Mouse (Mus musculus): ENCODE measurements around the gene Ccdc153. TPM values are rescaled to one million over a fixed set of nuclear protein-coding genes. Genes with fewer than 3 reads are reported as not detected.

Ccdc153 gene
- total and polyA plus RNA-seq, 3 experiments = not detected

GRCm38 (mm10) chr9:44254508-44255135 is 14.1 kb downstream of the Ccdc153 start:
- no peak overlapping the region for H3K4me2 ChIP-seq (ENCODE audit: insufficient read depth, low read depth, poor library complexity, severe bottlenecking)
- H3K36me3 ChIP-seq (replicated peaks in 1 of 2; ENCODE audit: control insufficient read depth in 1 of 2, insufficient read depth in 1 of 2, low read length in 1 of 2) = peaks cover 16 to 66% of the 10 kb centered on the region in 2 experiments
- no peak overlapping the region for H3K4me3 ChIP-seq (replicated peaks in 1 of 3; ENCODE audit: low read depth in 2 of 3, low read length in 2 of 3, poor library complexity in 1 of 3)
- DNase-seq (ENCODE audit: extremely low read depth) = no peak
- peaks cover 2 to 22% of the 10 kb centered on the region in 2 experiments; a peak in 2 of 4 replicates for H3K4me1 ChIP-seq (ENCODE audit: control insufficient read depth in 1 of 2, insufficient read depth in 2 of 2)
- H3K79me2 ChIP-seq (replicated peaks; ENCODE audit: control insufficient read depth, extremely low read depth, insufficient read depth, poor library complexity, severe bottlenecking) = no peaks in the 10 kb centered on the region
- no peak overlapping the region for H3K27ac ChIP-seq (ENCODE audit: insufficient read depth, low read depth)
- H3K9ac ChIP-seq (ENCODE audit: insufficient read depth, low read depth) = no peak overlapping the region
- in situ Hi-C loops (cut with MboI; ENCODE audit: low pct_ligation_motif_present, low pct_unique_long_range_greater_than_20kb, low sequenced_read_pairs) (no loop called here), dilution Hi-C loops (cut with MboI; ENCODE audit: extremely low pct_ligation_motif_present, extremely low pct_unique_long_range_greater_than_20kb, low sequenced_read_pairs) (no loop called here)
- no peaks in the 10 kb centered on the region for H3K9me3 ChIP-seq (replicated peaks; ENCODE audit: low read length)
- TF ChIP-seq SMC3 (IDR thresholded peaks at IDR 0.05; ENCODE audit: low read depth, low read length) (no peak), RCOR1 (conservative IDR thresholded peaks at IDR 0.05; ENCODE audit: low read depth, low read length) (no peak), HCFC1 (IDR thresholded peaks at IDR 0.05; ENCODE audit: low read depth, low read length) (no peak), ZMIZ1 (IDR thresholded peaks at IDR 0.05; ENCODE audit: low read depth, low read length) (no peak), IRF4 (IDR thresholded peaks at IDR 0.05; ENCODE audit: low read depth, low read length) (no peak), CTCF (conservative IDR thresholded peaks at IDR 0.05 in 1 of 2, IDR thresholded peaks at IDR 0.05 in 1 of 2; ENCODE audit: low read depth in 2 of 2, low read length in 2 of 2) (no peak), USF1 (IDR thresholded peaks at IDR 0.05; ENCODE audit: low read depth, low read length) (no peak), TBP (conservative IDR thresholded peaks at IDR 0.05; ENCODE audit: low read depth, low read length) (no peak), PAX5 (IDR thresholded peaks at IDR 0.05; ENCODE audit: low read length) (no peak), MXI1 (IDR thresholded peaks at IDR 0.05; ENCODE audit: low read depth, low read length) (no peak)
- H3K27me3 ChIP-seq (replicated peaks) = no peaks in the 10 kb centered on the region

GRCm38 (mm10) chr9:44255136-44255521 is 14.7 kb downstream of the Ccdc153 start:
- Histone ChIP-seq H3K79me2 (replicated peaks; ENCODE audit: control insufficient read depth, extremely low read depth, insufficient read depth, poor library complexity, severe bottlenecking) (no peaks in the 10 kb centered on the region), H3K4me1 (ENCODE audit: control insufficient read depth in 1 of 2, insufficient read depth in 2 of 2) (peaks cover 2 to 20% of the 10 kb centered on the region in 2 experiments; a peak in 2 of 4 replicates), H3K9me3 (replicated peaks; ENCODE audit: low read length) (no peaks in the 10 kb centered on the region), H3K9ac (ENCODE audit: insufficient read depth, low read depth) (no peak overlapping the region), H3K27ac (ENCODE audit: insufficient read depth, low read depth) (no peak overlapping the region), H3K4me2 (ENCODE audit: insufficient read depth, low read depth, poor library complexity, severe bottlenecking) (no peak overlapping the region), H3K4me3 (replicated peaks in 1 of 3; ENCODE audit: low read depth in 2 of 3, low read length in 2 of 3, poor library complexity in 1 of 3) (no peak overlapping the region), H3K36me3 (replicated peaks in 1 of 2; ENCODE audit: control insufficient read depth in 1 of 2, insufficient read depth in 1 of 2, low read length in 1 of 2) (peaks cover 16 to 69% of the 10 kb centered on the region in 2 experiments), H3K27me3 (replicated peaks) (no peaks in the 10 kb centered on the region)
- no peak for TF ChIP-seq RAD21 (IDR thresholded peaks at IDR 0.05; ENCODE audit: low read depth, low read length)
- TF ChIP-seq TBP (conservative IDR thresholded peaks at IDR 0.05; ENCODE audit: low read depth, low read length) = no peak
- no peak for DNase-seq (ENCODE audit: extremely low read depth)
- dilution Hi-C loops (cut with MboI; ENCODE audit: extremely low pct_ligation_motif_present, extremely low pct_unique_long_range_greater_than_20kb, low sequenced_read_pairs) = no loop called here
- in situ Hi-C loops (cut with MboI; ENCODE audit: low pct_ligation_motif_present, low pct_unique_long_range_greater_than_20kb, low sequenced_read_pairs) = no loop called here

- no peak overlapping the region for H3K9ac ChIP-seq (ENCODE audit: insufficient read depth, low read depth)
- H3K27me3 ChIP-seq (replicated peaks) = no peaks in the 10 kb centered on the region
- no peaks in the 10 kb centered on the region for H3K9me3 ChIP-seq (replicated peaks; ENCODE audit: low read length)
- in situ Hi-C loops (cut with MboI; ENCODE audit: low pct_ligation_motif_present, low pct_unique_long_range_greater_than_20kb, low sequenced_read_pairs) = no loop called here
- peaks cover 16 to 77% of the 10 kb centered on the region in 2 experiments for H3K36me3 ChIP-seq (replicated peaks in 1 of 2; ENCODE audit: control insufficient read depth in 1 of 2, insufficient read depth in 1 of 2, low read length in 1 of 2)
- no peaks in the 10 kb centered on the region for H3K79me2 ChIP-seq (replicated peaks; ENCODE audit: control insufficient read depth, extremely low read depth, insufficient read depth, poor library complexity, severe bottlenecking)
- H3K4me3 ChIP-seq (replicated peaks in 1 of 3; ENCODE audit: low read depth in 2 of 3, low read length in 2 of 3, poor library complexity in 1 of 3) = no peak overlapping the region
- no peak overlapping the region for H3K4me2 ChIP-seq (ENCODE audit: insufficient read depth, low read depth, poor library complexity, severe bottlenecking)
- dilution Hi-C loops (cut with MboI; ENCODE audit: extremely low pct_ligation_motif_present, extremely low pct_unique_long_range_greater_than_20kb, low sequenced_read_pairs) = no loop called here
- no peak overlapping the region for H3K27ac ChIP-seq (ENCODE audit: insufficient read depth, low read depth)
- H3K4me1 ChIP-seq (ENCODE audit: control insufficient read depth in 1 of 2, insufficient read depth in 2 of 2) = peaks cover 2 to 20% of the 10 kb centered on the region in 2 experiments; a peak in 2 of 4 replicates
- TF ChIP-seq NRF1 (IDR thresholded peaks at IDR 0.05; ENCODE audit: low read depth, low read length) = no peak
- TF ChIP-seq EP300 (IDR thresholded peaks at IDR 0.05; ENCODE audit: low read length) = no peak
- no peak for TF ChIP-seq UBTF (IDR thresholded peaks at IDR 0.05; ENCODE audit: low read depth, low read length)
- TF ChIP-seq SIN3A (IDR thresholded peaks at IDR 0.05; ENCODE audit: low read length) = no peak
- no peak for TF ChIP-seq ZNF384 (IDR thresholded peaks at IDR 0.05; ENCODE audit: low read depth, low read length)
- no peak for TF ChIP-seq JUND (conservative IDR thresholded peaks at IDR 0.05; ENCODE audit: low read depth, low read length)
- no peak for TF ChIP-seq POLR2AphosphoS2 (IDR thresholded peaks at IDR 0.05; ENCODE audit: low read depth, low read length)
- TF ChIP-seq KAT2A (IDR thresholded peaks at IDR 0.05; ENCODE audit: insufficient replicate concordance, low read length) = no peak
- no peak for TF ChIP-seq TCF12 (IDR thresholded peaks at IDR 0.05; ENCODE audit: low read depth, low read length)
- TF ChIP-seq POLR2A (IDR thresholded peaks at IDR 0.05; ENCODE audit: low read depth, low read length) = no peak
- no peak for TF ChIP-seq HCFC1 (IDR thresholded peaks at IDR 0.05; ENCODE audit: low read depth, low read length)
- no peak for TF ChIP-seq MXI1 (IDR thresholded peaks at IDR 0.05; ENCODE audit: low read depth, low read length)
- TF ChIP-seq MEF2A (IDR thresholded peaks at IDR 0.05; ENCODE audit: borderline replicate concordance, low read depth, low read length) = no peak
- TF ChIP-seq CHD2 (IDR thresholded peaks at IDR 0.05; ENCODE audit: low read length) = no peak
- TF ChIP-seq BHLHE40 (IDR thresholded peaks at IDR 0.05; ENCODE audit: low read depth, low read length) = no peak
- TF ChIP-seq MAX (IDR thresholded peaks at IDR 0.05; ENCODE audit: low read length) = no peak
- DNase-seq (ENCODE audit: extremely low read depth) = no peak
Measured at GRCm38 (mm10) chr9:44256213-44256612, 15.7 kb downstream of the Ccdc153 start.
